Mouse (Mus musculus) heart, embryonic 15.5 days (tissue): Measurements from ENCODE around the gene Ptpdc1. TPM values are rescaled to one million over a fixed set of nuclear protein-coding genes. Genes with fewer than 3 reads are reported as not detected.

Experiments
- ATAC-seq: fragments of 200-750 bp; cut with Nextera tagmentation; replicated peaks from 2 replicates; pipeline ENCODE4 v1.8.0; 2017; ENCODE audit warnings: low read depth, moderate TSS enrichment; ENCODE audit not compliant: insufficient number of reproducible peaks, insufficient read depth, low FRiP score
- H3K27ac ChIP-seq: fragments of 300-500 bp; sonication (generic); 2 replicates; pipeline ENCODE4 v1.5.1; 2015; ENCODE audit warnings: mild to moderate bottlenecking, inconsistent platforms
- H3K27me3 ChIP-seq: fragments of 300-500 bp; sonication (generic); 2 replicates; pipeline ENCODE4 v1.6.1; 2015; ENCODE audit warnings: inconsistent platforms
- H3K36me3 ChIP-seq: fragments of 300-500 bp; sonication (generic); 2 replicates; pipeline ENCODE4 v1.6.1; 2015; ENCODE audit warnings: mild to moderate bottlenecking, inconsistent platforms
- H3K4me1 ChIP-seq: fragments of 300-500 bp; sonication (generic); replicated peaks from 2 replicates; pipeline ENCODE4 v1.6.1; 2015; ENCODE audit warnings: inconsistent platforms
- H3K4me2 ChIP-seq: fragments of 300-500 bp; sonication (generic); 2 replicates; pipeline ENCODE4 v1.6.1; 2015; ENCODE audit warnings: inconsistent platforms, mild to moderate bottlenecking, moderate library complexity
- H3K4me3 ChIP-seq: fragments of 300-500 bp; sonication (generic); 2 replicates; pipeline ENCODE4 v1.5.1; 2015; ENCODE audit warnings: mild to moderate bottlenecking, inconsistent platforms
- H3K9ac ChIP-seq: fragments of 300-500 bp; sonication (generic); 2 replicates; pipeline ENCODE4 v1.6.1; 2015; ENCODE audit warnings: mild to moderate bottlenecking, inconsistent platforms
- H3K9me3 ChIP-seq: fragments of 300-500 bp; sonication (generic); replicated peaks from 2 replicates; pipeline ENCODE4 v1.6.1; 2016; ENCODE audit warnings: inconsistent platforms
- WGBS: fragments of 180-500 bp; shearing (Covaris S2); methylation state at CpG from one replicate; pipeline ENCODE4 v1.1.7; 2015; ENCODE audit warnings: mixed read lengths; 5-methylcytosine and 5-hydroxymethylcytosine counted together
- polyA plus RNA-seq: library from polyadenylated mRNA; unstranded; fragments of >200 nt; fragmentation: Nextera tagmentation; extraction: Ambion mirVana; gene quantifications from 2 replicates; pipeline ENCODE4 v1.2.1, GENCODE M21; 2015

The Ptpdc1 gene
- polyA plus RNA-seq, 1 experiment from 2014 or later, result 4.6 TPM

GRCm38 (mm10) chr13:48545476-48546281 lies 79.8 kb downstream of the Ptpdc1 start:
- whole genome bisulfite sequencing, result under 1% methylated on average over 63 of the region's 72 CpGs

GRCm38 (mm10) chr13:48544867-48545266 lies 80.6 kb downstream of the Ptpdc1 start:
- H3K4me2 ChIP-seq, result peak overlapping the region; percentile 63
- H3K9me3 ChIP-seq, result no peaks in the 10 kb centered on the region
- no peaks in the 10 kb centered on the region for H3K36me3 ChIP-seq
- peaks cover 43% of the 10 kb centered on the region for H3K4me1 ChIP-seq
- ATAC-seq, result no peak
- H3K9ac ChIP-seq, result peak overlapping the region; percentile 82
- peak overlapping the region; percentile 97 for H3K27ac ChIP-seq
- 24% methylated on average over 4 of the region's 4 CpGs for WGBS
- H3K4me3 ChIP-seq, result peak overlapping the region; percentile 91
- no peaks in the 10 kb centered on the region for H3K27me3 ChIP-seq

More at GRCm38 (mm10) chr13:48545476-48546281, 79.8 kb downstream of the Ptpdc1 start:
- Histone ChIP-seq H3K27ac (peak overlapping the region; percentile 99), H3K4me2 (peak overlapping the region; percentile 63), H3K36me3 (no peaks in the 10 kb centered on the region), H3K9me3 (no peaks in the 10 kb centered on the region), H3K4me3 (peak overlapping the region; percentile 91), H3K9ac (peak overlapping the region; percentile 98), H3K27me3 (no peaks in the 10 kb centered on the region), H3K4me1 (peaks cover 36% of the 10 kb centered on the region)
- ATAC-seq, result peak; percentile 88

GRCm38 (mm10) chr13:48544391-48544790 lies 81.1 kb downstream of the Ptpdc1 start:
- peak overlapping the region; percentile 91 for H3K4me3 ChIP-seq

DNA sequence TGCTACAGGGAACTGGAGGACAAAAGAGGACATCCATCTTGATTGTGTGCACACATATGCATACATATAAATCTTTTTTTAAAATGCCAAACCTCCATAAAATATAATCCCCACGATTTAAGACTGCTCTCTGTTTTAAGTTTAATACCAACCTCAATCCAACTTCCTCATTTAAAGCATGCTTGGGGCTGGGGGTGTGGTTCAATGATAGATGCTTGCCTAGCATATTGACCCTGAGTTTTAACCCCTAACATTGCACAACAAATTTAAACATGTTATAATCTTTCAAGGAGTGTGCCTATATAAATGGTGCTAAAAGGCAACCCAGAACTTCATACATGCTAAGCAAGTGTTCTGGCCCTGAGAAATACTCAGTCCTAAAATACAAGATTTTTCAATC lies 85.0 kb downstream of the Ptpdc1 start:
- no peaks in the 10 kb centered on the region for H3K9me3 ChIP-seq
- 42% methylated on average over 1 of the region's 1 CpGs for WGBS
- ATAC-seq, result no peak
- H3K4me1 ChIP-seq, result peaks cover 41% of the 10 kb centered on the region
- H3K36me3 ChIP-seq, result peaks cover 20% of the 10 kb centered on the region
- H3K4me3 ChIP-seq, result no peak overlapping the region
- H3K27ac ChIP-seq, result no peak overlapping the region; the same call in 1 of the 2 replicates
- peak overlapping the region; percentile 35 for H3K4me2 ChIP-seq
- H3K27me3 ChIP-seq, result no peaks in the 10 kb centered on the region
- no peak overlapping the region for H3K9ac ChIP-seq

More at GRCm38 (mm10) chr13:48544391-48544790, 81.1 kb downstream of the Ptpdc1 start:
- Histone ChIP-seq H3K27ac (peak overlapping the region; percentile 40), H3K36me3 (no peaks in the 10 kb centered on the region), H3K4me2 (peak overlapping the region; percentile 63), H3K27me3 (no peaks in the 10 kb centered on the region), H3K4me1 (peaks cover 42% of the 10 kb centered on the region), H3K9me3 (no peaks in the 10 kb centered on the region), H3K9ac (no peak overlapping the region)
- ATAC-seq, result no peak

DNA sequence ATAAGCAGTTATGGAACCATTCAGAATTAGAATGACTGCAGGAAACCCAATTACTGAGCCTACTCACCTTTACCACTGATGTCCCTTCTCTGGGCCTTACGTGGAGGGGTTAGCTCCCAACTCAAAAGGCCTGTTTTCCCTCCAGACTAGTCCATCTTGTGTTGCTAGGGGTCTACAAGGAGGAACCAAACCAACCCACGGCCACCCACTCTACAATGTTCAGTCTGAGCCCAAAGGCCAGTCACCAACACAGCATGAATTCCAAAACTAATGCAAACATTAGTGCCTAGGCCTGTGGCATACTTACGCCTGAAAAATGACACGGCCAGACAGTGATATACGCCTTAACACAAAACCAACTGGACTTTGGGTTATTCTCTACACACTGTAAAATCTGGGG lies 92.0 kb downstream of the Ptpdc1 start:
- no peak for ATAC-seq
- WGBS, result 90% methylated on average over 5 of the region's 5 CpGs
- Histone ChIP-seq H3K4me3 (no peak overlapping the region), H3K4me2 (no peak overlapping the region), H3K36me3 (peaks cover 42% of the 10 kb centered on the region), H3K27me3 (no peaks in the 10 kb centered on the region), H3K4me1 (no peaks in the 10 kb centered on the region), H3K9me3 (no peaks in the 10 kb centered on the region), H3K27ac (no peak overlapping the region), H3K9ac (no peak overlapping the region)

GRCm38 (mm10) chr13:48531448-48531847 lies 94.0 kb downstream of the Ptpdc1 start:
- H3K27me3 ChIP-seq, result no peaks in the 10 kb centered on the region
- H3K4me2 ChIP-seq, result no peak overlapping the region
- no peaks in the 10 kb centered on the region for H3K4me1 ChIP-seq
- no peak for ATAC-seq
- H3K9me3 ChIP-seq, result no peaks in the 10 kb centered on the region
- H3K9ac ChIP-seq, result no peak overlapping the region
- WGBS, result 70% methylated on average over 2 of the region's 2 CpGs
- H3K27ac ChIP-seq, result no peak overlapping the region
- H3K36me3 ChIP-seq, result peaks cover 29% of the 10 kb centered on the region
- no peak overlapping the region for H3K4me3 ChIP-seq

- H3K4me3 ChIP-seq, result no peak overlapping the region
- peak; percentile 47; the same call in 1 of the 2 replicates for ATAC-seq
These were observed 94.8 kb downstream of the Ptpdc1 start for GRCm38 (mm10) chr13:48530685-48531084.

GRCm38 (mm10) chr13:48529028-48529427 lies 96.4 kb downstream of the Ptpdc1 start:
- H3K27me3 ChIP-seq, result no peaks in the 10 kb centered on the region

More at GRCm38 (mm10) chr13:48530685-48531084, 94.8 kb downstream of the Ptpdc1 start:
- no peaks in the 10 kb centered on the region for H3K9me3 ChIP-seq
- peaks cover 24% of the 10 kb centered on the region for H3K36me3 ChIP-seq
- no peak overlapping the region for H3K27ac ChIP-seq
- H3K4me2 ChIP-seq, result no peak overlapping the region
- H3K9ac ChIP-seq, result no peak overlapping the region
- no peaks in the 10 kb centered on the region for H3K27me3 ChIP-seq
- H3K4me1 ChIP-seq, result no peaks in the 10 kb centered on the region
- WGBS, result 46% methylated on average over 2 of the region's 2 CpGs

GRCm38 (mm10) chr13:48528123-48528871 lies 97.2 kb downstream of the Ptpdc1 start:
- Histone ChIP-seq H3K27me3 (no peaks in the 10 kb centered on the region), H3K36me3 (peaks cover 3% of the 10 kb centered on the region; the same call in 1 of the 2 replicates), H3K4me3 (no peak overlapping the region), H3K9me3 (no peaks in the 10 kb centered on the region), H3K9ac (no peak overlapping the region), H3K4me2 (no peak overlapping the region), H3K27ac (no peak overlapping the region), H3K4me1 (no peaks in the 10 kb centered on the region)
- no peak for ATAC-seq
- WGBS, result 53% methylated on average over 15 of the region's 15 CpGs

More at GRCm38 (mm10) chr13:48529028-48529427, 96.4 kb downstream of the Ptpdc1 start:
- WGBS, result 51% methylated on average over 2 of the region's 2 CpGs
- no peak overlapping the region for H3K4me3 ChIP-seq
- no peaks in the 10 kb centered on the region for H3K9me3 ChIP-seq
- H3K27ac ChIP-seq, result no peak overlapping the region
- no peaks in the 10 kb centered on the region for H3K4me1 ChIP-seq
- no peak overlapping the region for H3K9ac ChIP-seq
- no peak overlapping the region for H3K4me2 ChIP-seq
- no peak for ATAC-seq
- H3K36me3 ChIP-seq, result peaks cover 10% of the 10 kb centered on the region; the same call in 1 of the 2 replicates
